Mouse (Mus musculus) hindbrain, postnatal 0 days (tissue): ENCODE measurements around the gene Gca. TPM values are rescaled to one million over a fixed set of nuclear protein-coding genes. Genes with fewer than 3 reads are reported as not detected.

Source experiments
- ATAC-seq: fragments of 200-750 bp; cut with Nextera tagmentation; 2 replicates; pipeline ENCODE4 v1.8.0; 2017; ENCODE audit warnings: mild to moderate bottlenecking, moderate TSS enrichment, moderate library complexity
- DNase-seq: peaks from one replicate; pipeline ENCODE4 v3.0.0-alpha.2; 2015; ENCODE audit warnings: low spot score
- H3K27ac ChIP-seq: fragments of 300-500 bp; sonication (generic); 2 replicates; pipeline ENCODE4 v1.5.1; 2014; ENCODE audit warnings: mild to moderate bottlenecking
- H3K27me3 ChIP-seq: fragments of 300-500 bp; sonication (generic); 2 replicates; pipeline ENCODE4 v1.6.1; 2014; ENCODE audit warnings: low read length, mixed read lengths; ENCODE audit not compliant: insufficient read depth
- H3K36me3 ChIP-seq: fragments of 300-500 bp; sonication (generic); 2 replicates; pipeline ENCODE4 v1.6.1; 2014; ENCODE audit warnings: low read length, mixed read lengths; ENCODE audit not compliant: insufficient read depth
- H3K4me1 ChIP-seq: fragments of 300-500 bp; sonication (generic); 2 replicates; pipeline ENCODE4 v1.6.1; 2014; ENCODE audit warnings: antibody characterized with exemption, low read length, mixed read lengths; ENCODE audit not compliant: insufficient read depth
- H3K4me2 ChIP-seq: fragments of 300-500 bp; sonication (generic); 2 replicates; pipeline ENCODE4 v1.6.1; 2014; ENCODE audit warnings: low read depth, mild to moderate bottlenecking, low read length, moderate library complexity, mixed read lengths
- H3K4me3 ChIP-seq: fragments of 300-500 bp; sonication (generic); 2 replicates; pipeline ENCODE4 v1.5.1; 2014; ENCODE audit warnings: low read length
- H3K9ac ChIP-seq: fragments of 300-500 bp; sonication (generic); replicated peaks from 2 replicates; pipeline ENCODE4 v1.6.1; 2014; ENCODE audit warnings: mild to moderate bottlenecking, low read length, moderate library complexity, mixed read lengths
- H3K9me3 ChIP-seq: fragments of 300-500 bp; sonication (generic); 2 replicates; pipeline ENCODE4 v1.6.1; 2016; ENCODE audit warnings: low read length, mixed read lengths
- CTCF ChIP-seq: IDR thresholded peaks from 2 replicates; pipeline ENCODE4 v1.5.1; 2016; ENCODE audit warnings: antibody characterized with exemption, control low read depth, low read depth
- WGBS: fragments of 180-500 bp; shearing (Covaris S2); extraction: QIAGEN DNeasy Blood & Tissue Kit; methylation state at CpG from one replicate; pipeline ENCODE4 v1.1.7; 2014; 5-methylcytosine and 5-hydroxymethylcytosine counted together
- polyA plus RNA-seq: library from polyadenylated mRNA; unstranded; fragments of >200 nt; fragmentation: Nextera tagmentation; extraction: Ambion mirVana; gene quantifications from 2 replicates; pipeline ENCODE4 v1.2.1, GENCODE M21; 2015
- total RNA-seq: library from RNA; depleted of rRNA; stranded (reverse); fragments of >200 nt; gene quantifications from 2 replicates; pipeline ENCODE4 v1.2.3, GENCODE M21; 2014; rRNA removed

Gene Gca
- total and polyA plus RNA-seq, 2 experiments from 2014 or later, result 2.7 to 4.3 TPM

- H3K4me1 ChIP-seq, result no peaks in the 10 kb centered on the region
- H3K9ac ChIP-seq, result no peak overlapping the region
- no peak for TF ChIP-seq CTCF
- no peaks in the 10 kb centered on the region for H3K9me3 ChIP-seq
- H3K36me3 ChIP-seq, result no peaks in the 10 kb centered on the region
- H3K4me2 ChIP-seq, result no peak overlapping the region
- DNase-seq (no peak), ATAC-seq (no peak)
- no peak overlapping the region for H3K27ac ChIP-seq
- no peak overlapping the region for H3K4me3 ChIP-seq
- WGBS, result 90% methylated on average over 2 of the region's 2 CpGs
- no peaks in the 10 kb centered on the region for H3K27me3 ChIP-seq
Measured at GRCm38 (mm10) chr2:62727732-62728131, 63.6 kb downstream of the Gca start.

GRCm38 (mm10) chr2:62730671-62731070, 66.6 kb downstream of the Gca start:
- no peak overlapping the region for H3K4me2 ChIP-seq
- TF ChIP-seq CTCF, result no peak
- no peak overlapping the region for H3K9ac ChIP-seq
- DNase-seq (no peak), ATAC-seq (no peak)
- WGBS, result 72% methylated on average over 1 of the region's 1 CpGs
- no peaks in the 10 kb centered on the region for H3K4me1 ChIP-seq
- H3K4me3 ChIP-seq, result no peak overlapping the region
- no peaks in the 10 kb centered on the region for H3K36me3 ChIP-seq
- no peak overlapping the region for H3K27ac ChIP-seq
- no peaks in the 10 kb centered on the region for H3K27me3 ChIP-seq
- H3K9me3 ChIP-seq, result no peaks in the 10 kb centered on the region

GRCm38 (mm10) chr2:62743098-62743497, 79.0 kb downstream of the Gca start:
- Histone ChIP-seq H3K4me3 (no peak overlapping the region), H3K4me2 (no peak overlapping the region), H3K36me3 (no peaks in the 10 kb centered on the region), H3K9me3 (no peaks in the 10 kb centered on the region), H3K9ac (no peak overlapping the region), H3K27me3 (no peaks in the 10 kb centered on the region), H3K4me1 (no peaks in the 10 kb centered on the region), H3K27ac (no peak overlapping the region)
- no peak for ATAC-seq
- WGBS, result 73% methylated on average over 2 of the region's 2 CpGs
- no peak for TF ChIP-seq CTCF
- no peak for DNase-seq

Other genes with a start within 250 kb of the Gca start
- 0.29 and 0.42 TPM in 2 replicates for gene Gcg, start 180.6 kb upstream of the Gca start, total RNA-seq
- gene Gcg, start 180.6 kb upstream of the Gca start, polyA plus RNA-seq, result 1.1 and 1.9 TPM in 2 replicates
- gene Fap, start 90.2 kb upstream of the Gca start, total RNA-seq, result 0.31 and 2.1 TPM in 2 replicates
- gene Fap, start 90.2 kb upstream of the Gca start, polyA plus RNA-seq, result 0.82 and 0.99 TPM in 2 replicates
- 1.5 and 2.0 TPM in 2 replicates for gene Ifih1, start 18.0 kb upstream of the Gca start, total RNA-seq
- gene Ifih1, start 18.0 kb upstream of the Gca start, polyA plus RNA-seq, result 2.1 and 3.5 TPM in 2 replicates